Mouse (Mus musculus): ENCODE measurements around the gene Tshz2. TPM values are rescaled to one million over a fixed set of nuclear protein-coding genes. Genes with fewer than 3 reads are reported as not detected.

Tshz2 gene
- polyA plus RNA-seq, 1 experiment from 2014 or later: 2.7 TPM

DNA sequence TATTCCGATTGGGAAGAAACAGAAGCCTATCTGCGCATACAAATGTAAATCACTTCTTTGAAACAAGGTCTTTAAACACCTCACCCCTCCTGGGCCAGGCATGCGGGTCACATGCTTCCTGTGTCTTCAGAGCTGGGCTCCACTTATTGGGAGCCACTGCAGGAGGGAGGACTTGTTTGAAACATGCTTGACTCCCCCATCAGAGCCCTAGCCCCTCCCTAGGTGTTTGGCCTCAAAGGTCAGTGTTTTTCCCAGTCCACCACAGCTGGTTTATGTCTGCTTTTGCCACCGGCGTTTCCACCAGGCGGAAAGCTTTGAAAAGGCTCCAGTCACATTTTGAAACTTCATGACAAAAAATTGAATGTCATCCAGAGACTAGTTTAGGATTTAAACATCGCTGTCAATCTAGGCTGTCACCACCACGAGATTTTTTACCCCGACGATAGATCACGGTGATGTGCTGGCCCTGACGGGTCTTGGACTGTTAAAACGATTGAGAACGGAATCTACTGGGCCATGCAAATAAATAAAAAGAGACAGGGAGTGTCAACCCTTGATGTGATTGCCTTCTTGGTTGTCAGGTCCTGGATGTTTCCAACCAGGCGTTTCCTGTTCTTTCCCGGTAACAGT, 96.0 kb downstream of the Tshz2 start:
- Histone ChIP-seq H3K36me3 (replicated peaks) (no peaks in the 10 kb centered on the region), H3K27ac (replicated peaks) (0 out of 2 replicates have a peak overlapping the region, but pooled peaks have one; percentile 5), H3K27me3 (replicated peaks; ENCODE audit: low read depth, poor library complexity, severe bottlenecking) (no peaks in the 10 kb centered on the region), H3K4me3 (no peak overlapping the region), H3K4me1 (peaks cover 32% of the 10 kb centered on the region), H3K9me3 (no peaks in the 10 kb centered on the region)
- 74% methylated on average over 16 of the region's 16 CpGs for WGBS
- peak; percentile 41 for DNase-seq (ENCODE audit: low spot score)

- Histone ChIP-seq H3K4me3 (no peak overlapping the region), H3K27ac (replicated peaks) (no peak overlapping the region), H3K4me1 (peaks cover 28% of the 10 kb centered on the region), H3K27me3 (replicated peaks; ENCODE audit: low read depth, poor library complexity, severe bottlenecking) (no peaks in the 10 kb centered on the region), H3K36me3 (replicated peaks) (no peaks in the 10 kb centered on the region), H3K9me3 (no peaks in the 10 kb centered on the region)
- no peak for DNase-seq (ENCODE audit: low spot score)
- WGBS: 83% methylated on average over 7 of the region's 7 CpGs
Observed at GRCm38 (mm10) chr2:169730551-169730996, 97.8 kb downstream of the Tshz2 start.

- H3K4me3 ChIP-seq: no peak overlapping the region
- H3K27me3 ChIP-seq (replicated peaks; ENCODE audit: low read depth, poor library complexity, severe bottlenecking): no peaks in the 10 kb centered on the region
- DNase-seq (ENCODE audit: low spot score): no peak
- no peaks in the 10 kb centered on the region for H3K36me3 ChIP-seq (replicated peaks)
- H3K9me3 ChIP-seq: no peaks in the 10 kb centered on the region
- H3K27ac ChIP-seq (replicated peaks): no peak overlapping the region
- peaks cover 19% of the 10 kb centered on the region; the same call in 1 of the 2 replicates for H3K4me1 ChIP-seq
- WGBS: 81% methylated on average over 7 of the region's 7 CpGs
Observed at GRCm38 (mm10) chr2:169734053-169734452, 101.2 kb downstream of the Tshz2 start.

- Histone ChIP-seq H3K27ac (replicated peaks) (no peak overlapping the region), H3K36me3 (replicated peaks) (no peaks in the 10 kb centered on the region), H3K4me3 (no peak overlapping the region), H3K4me1 (peaks cover 13% of the 10 kb centered on the region; the same call in 1 of the 2 replicates), H3K27me3 (replicated peaks; ENCODE audit: low read depth, poor library complexity, severe bottlenecking) (no peaks in the 10 kb centered on the region), H3K9me3 (no peaks in the 10 kb centered on the region)
- 91% methylated on average over 26 of the region's 26 CpGs for WGBS
- no peak for DNase-seq (ENCODE audit: low spot score)
Observed at GRCm38 (mm10) chr2:169735475-169736406, 102.9 kb downstream of the Tshz2 start.

- no peak for DNase-seq (ENCODE audit: low spot score)
- Histone ChIP-seq H3K4me3 (no peak overlapping the region), H3K4me1 (no peaks in the 10 kb centered on the region), H3K36me3 (replicated peaks) (no peaks in the 10 kb centered on the region), H3K27ac (replicated peaks) (no peak overlapping the region), H3K9me3 (no peaks in the 10 kb centered on the region), H3K27me3 (replicated peaks; ENCODE audit: low read depth, poor library complexity, severe bottlenecking) (no peaks in the 10 kb centered on the region)
- 94% methylated on average over 10 of the region's 10 CpGs for WGBS
Observed at GRCm38 (mm10) chr2:169740996-169741395, 108.2 kb downstream of the Tshz2 start.

GRCm38 (mm10) chr2:169742791-169743190, 110.0 kb downstream of the Tshz2 start:
- H3K36me3 ChIP-seq (replicated peaks): no peaks in the 10 kb centered on the region
- H3K27me3 ChIP-seq (replicated peaks; ENCODE audit: low read depth, poor library complexity, severe bottlenecking): no peaks in the 10 kb centered on the region
- no peak overlapping the region for H3K27ac ChIP-seq (replicated peaks)
- no peak for DNase-seq (ENCODE audit: low spot score)
- H3K4me1 ChIP-seq: no peaks in the 10 kb centered on the region
- 92% methylated on average over 2 of the region's 2 CpGs for WGBS
- 0 out of 2 replicates have a peak, but pooled peaks cover 5% of the 10 kb centered on the region for H3K9me3 ChIP-seq
- no peak overlapping the region for H3K4me3 ChIP-seq

DNA sequence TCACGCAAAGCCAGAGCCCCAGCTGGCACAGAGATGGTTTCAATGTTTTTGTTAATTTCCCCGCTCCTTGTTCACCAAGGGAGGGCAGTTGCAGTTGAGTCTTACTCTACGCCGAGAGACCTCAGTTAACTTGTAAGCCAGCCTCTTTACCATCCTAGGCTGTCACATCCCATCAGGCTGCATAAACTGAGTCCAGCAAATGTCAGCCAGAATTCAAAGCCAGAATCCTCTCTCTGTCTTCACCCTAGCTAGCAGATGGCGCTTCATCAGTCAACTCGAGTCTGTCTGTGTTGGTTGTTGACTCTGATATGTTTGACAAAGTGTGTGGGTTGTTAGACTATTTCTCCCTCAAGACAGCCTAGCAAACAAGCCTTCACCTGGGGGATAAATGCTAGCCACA, 110.5 kb downstream of the Tshz2 start:
- no peaks in the 10 kb centered on the region for H3K27me3 ChIP-seq (replicated peaks; ENCODE audit: low read depth, poor library complexity, severe bottlenecking)
- no peak for DNase-seq (ENCODE audit: low spot score)
- H3K27ac ChIP-seq (replicated peaks): 0 out of 2 replicates have a peak overlapping the region, but pooled peaks have one; percentile 2
- WGBS: 84% methylated on average over 6 of the region's 6 CpGs
- H3K36me3 ChIP-seq (replicated peaks): no peaks in the 10 kb centered on the region
- no peak overlapping the region for H3K4me3 ChIP-seq
- 0 out of 2 replicates have a peak, but pooled peaks cover 7% of the 10 kb centered on the region for H3K9me3 ChIP-seq
- H3K4me1 ChIP-seq: no peaks in the 10 kb centered on the region

GRCm38 (mm10) chr2:169743910-169744309, 111.1 kb downstream of the Tshz2 start:
- no peak for DNase-seq (ENCODE audit: low spot score)

GRCm38 (mm10) chr2:169747114-169747642, 114.4 kb downstream of the Tshz2 start:
- Histone ChIP-seq H3K9me3 (0 out of 2 replicates have a peak, but pooled peaks cover 7% of the 10 kb centered on the region), H3K4me1 (peaks cover 22% of the 10 kb centered on the region), H3K4me3 (no peak overlapping the region), H3K36me3 (replicated peaks) (no peaks in the 10 kb centered on the region), H3K27ac (replicated peaks) (no peak overlapping the region), H3K27me3 (replicated peaks; ENCODE audit: low read depth, poor library complexity, severe bottlenecking) (no peaks in the 10 kb centered on the region)
- DNase-seq (ENCODE audit: low spot score): no peak
- WGBS: 76% methylated on average over 7 of the region's 7 CpGs

More at GRCm38 (mm10) chr2:169743910-169744309, 111.1 kb downstream of the Tshz2 start:
- 81% methylated on average over 4 of the region's 4 CpGs for whole genome bisulfite sequencing
- no peaks in the 10 kb centered on the region for H3K27me3 ChIP-seq (replicated peaks; ENCODE audit: low read depth, poor library complexity, severe bottlenecking)
- H3K27ac ChIP-seq (replicated peaks): no peak overlapping the region
- H3K4me1 ChIP-seq: no peaks in the 10 kb centered on the region
- H3K36me3 ChIP-seq (replicated peaks): no peaks in the 10 kb centered on the region
- H3K4me3 ChIP-seq: no peak overlapping the region
- H3K9me3 ChIP-seq: 0 out of 2 replicates have a peak, but pooled peaks cover 7% of the 10 kb centered on the region

GRCm38 (mm10) chr2:169749331-169749945, 116.6 kb downstream of the Tshz2 start:
- Histone ChIP-seq H3K4me3 (no peak overlapping the region), H3K4me1 (peaks cover 22% of the 10 kb centered on the region), H3K36me3 (replicated peaks) (no peaks in the 10 kb centered on the region), H3K27ac (replicated peaks) (0 out of 2 replicates have a peak overlapping the region, but pooled peaks have one; percentile 24), H3K27me3 (replicated peaks; ENCODE audit: low read depth, poor library complexity, severe bottlenecking) (no peaks in the 10 kb centered on the region), H3K9me3 (0 out of 2 replicates have a peak, but pooled peaks cover 7% of the 10 kb centered on the region)
- DNase-seq (ENCODE audit: low spot score): no peak
- WGBS: 92% methylated on average over 16 of the region's 16 CpGs

GRCm38 (mm10) chr2:169750574-169751491, 118.0 kb downstream of the Tshz2 start:
- Histone ChIP-seq H3K4me1 (peaks cover 33% of the 10 kb centered on the region), H3K9me3 (0 out of 2 replicates have a peak, but pooled peaks cover 7% of the 10 kb centered on the region), H3K27me3 (replicated peaks; ENCODE audit: low read depth, poor library complexity, severe bottlenecking) (no peaks in the 10 kb centered on the region), H3K36me3 (replicated peaks) (no peaks in the 10 kb centered on the region), H3K27ac (replicated peaks) (peak overlapping the region; percentile 44; the same call in 1 of the 2 replicates), H3K4me3 (no peak overlapping the region)
- 41% methylated on average over 15 of the region's 15 CpGs for WGBS
- peak; percentile 56 for DNase-seq (ENCODE audit: low spot score)

All from embryonic facial prominence, embryonic 10.5 days (tissue).